Mouse (Mus musculus): ENCODE data around the gene Camk2d. TPM values are rescaled to one million over a fixed set of nuclear protein-coding genes. Genes with fewer than 3 reads are reported as not detected.

The Camk2d gene
- polyA plus RNA-seq, 1 experiment from 2014 or later: 36.6 TPM

- H3K27ac ChIP-seq (ENCODE audit: low read length): no peak overlapping the region
- ATAC-seq: no peak
- no peak for TF ChIP-seq EP300 (IDR thresholded peaks at IDR 0.05)
- no peak for TF ChIP-seq CTCF (IDR thresholded peaks at IDR 0.05)
Observed at GRCm38 (mm10) chr3:126598329-126598676, 2.2 kb downstream of the Camk2d start.

GRCm38 (mm10) chr3:126598881-126599280, 2.8 kb downstream of the Camk2d start:
- Histone ChIP-seq H3K36me3 (ENCODE audit: insufficient read depth, low read length) (no peaks in the 10 kb centered on the region; the same call in 1 of the 2 replicates), H3K4me3 (ENCODE audit: low read depth, low read length) (peak overlapping the region; percentile 84; the same call in 1 of the 2 replicates), H3K27ac (ENCODE audit: low read length) (no peak overlapping the region), H3K9me3 (ENCODE audit: low read length) (no peaks in the 10 kb centered on the region), H3K4me1 (ENCODE audit: insufficient read depth, low read depth, low read length) (no peaks in the 10 kb centered on the region; the same call in 1 of the 2 replicates), H3K9ac (replicated peaks; ENCODE audit: low read depth) (no peak overlapping the region), H3K27me3 (replicated peaks; ENCODE audit: insufficient read depth, low read length) (no peaks in the 10 kb centered on the region), H3K4me2 (replicated peaks; ENCODE audit: low read depth, low read length) (peak overlapping the region; percentile 91; the same call in 1 of the 2 replicates)
- TF ChIP-seq CTCF (IDR thresholded peaks at IDR 0.05): no peak
- TF ChIP-seq EP300 (IDR thresholded peaks at IDR 0.05): no peak
- WGBS: 47% methylated on average over 3 of the region's 3 CpGs
- no peak for DNase-seq (ENCODE audit: low spot score)
- no peak for ATAC-seq

More at GRCm38 (mm10) chr3:126598329-126598676, 2.2 kb downstream of the Camk2d start:
- H3K9ac ChIP-seq (replicated peaks; ENCODE audit: low read depth): peak overlapping the region; percentile 78
- WGBS: 3% methylated on average over 5 of the region's 5 CpGs
- no peaks in the 10 kb centered on the region; the same call in 1 of the 2 replicates for H3K4me1 ChIP-seq (ENCODE audit: insufficient read depth, low read depth, low read length)
- H3K9me3 ChIP-seq (ENCODE audit: low read length): no peaks in the 10 kb centered on the region
- H3K36me3 ChIP-seq (ENCODE audit: insufficient read depth, low read length): no peaks in the 10 kb centered on the region; the same call in 1 of the 2 replicates
- peak; percentile 12 for DNase-seq (ENCODE audit: low spot score)
- H3K4me3 ChIP-seq (ENCODE audit: low read depth, low read length): peak overlapping the region; percentile 84
- no peaks in the 10 kb centered on the region for H3K27me3 ChIP-seq (replicated peaks; ENCODE audit: insufficient read depth, low read length)
- peak overlapping the region; percentile 91 for H3K4me2 ChIP-seq (replicated peaks; ENCODE audit: low read depth, low read length)

- Histone ChIP-seq H3K4me1 (ENCODE audit: insufficient read depth, low read depth, low read length) (no peaks in the 10 kb centered on the region; the same call in 1 of the 2 replicates), H3K4me2 (replicated peaks; ENCODE audit: low read depth, low read length) (no peak overlapping the region), H3K4me3 (ENCODE audit: low read depth, low read length) (no peak overlapping the region), H3K27ac (ENCODE audit: low read length) (no peak overlapping the region), H3K9me3 (ENCODE audit: low read length) (no peaks in the 10 kb centered on the region), H3K27me3 (replicated peaks; ENCODE audit: insufficient read depth, low read length) (no peaks in the 10 kb centered on the region), H3K9ac (replicated peaks; ENCODE audit: low read depth) (no peak overlapping the region), H3K36me3 (ENCODE audit: insufficient read depth, low read length) (no peaks in the 10 kb centered on the region; the same call in 1 of the 2 replicates)
- DNase-seq (ENCODE audit: low spot score) (peak; percentile 9), ATAC-seq (no peak)
- 58% methylated on average over 2 of the region's 2 CpGs for WGBS
- TF ChIP-seq CTCF (IDR thresholded peaks at IDR 0.05): no peak
- TF ChIP-seq EP300 (IDR thresholded peaks at IDR 0.05): no peak
Observed at GRCm38 (mm10) chr3:126599335-126599734, 3.2 kb downstream of the Camk2d start.

- DNase-seq (ENCODE audit: low spot score) (no peak), ATAC-seq (no peak)
- no peak overlapping the region for H3K4me3 ChIP-seq (ENCODE audit: low read depth, low read length)
- H3K27ac ChIP-seq (ENCODE audit: low read length): no peak overlapping the region
- H3K4me1 ChIP-seq (ENCODE audit: insufficient read depth, low read depth, low read length): no peaks in the 10 kb centered on the region; the same call in 1 of the 2 replicates
- H3K9ac ChIP-seq (replicated peaks; ENCODE audit: low read depth): no peak overlapping the region
- H3K4me2 ChIP-seq (replicated peaks; ENCODE audit: low read depth, low read length): no peak overlapping the region
- no peaks in the 10 kb centered on the region for H3K27me3 ChIP-seq (replicated peaks; ENCODE audit: insufficient read depth, low read length)
- H3K36me3 ChIP-seq (ENCODE audit: insufficient read depth, low read length): no peaks in the 10 kb centered on the region; the same call in 1 of the 2 replicates
- TF ChIP-seq EP300 (IDR thresholded peaks at IDR 0.05) (no peak), CTCF (IDR thresholded peaks at IDR 0.05) (no peak)
- no peaks in the 10 kb centered on the region for H3K9me3 ChIP-seq (ENCODE audit: low read length)
- WGBS: 75% methylated on average over 10 of the region's 10 CpGs
Observed at GRCm38 (mm10) chr3:126599936-126600335, 3.8 kb downstream of the Camk2d start.

- Histone ChIP-seq H3K27ac (ENCODE audit: low read length) (no peak overlapping the region), H3K9me3 (ENCODE audit: low read length) (no peaks in the 10 kb centered on the region), H3K4me3 (ENCODE audit: low read depth, low read length) (no peak overlapping the region), H3K4me1 (ENCODE audit: insufficient read depth, low read depth, low read length) (no peaks in the 10 kb centered on the region; the same call in 1 of the 2 replicates), H3K9ac (replicated peaks; ENCODE audit: low read depth) (no peak overlapping the region), H3K36me3 (ENCODE audit: insufficient read depth, low read length) (no peaks in the 10 kb centered on the region; the same call in 1 of the 2 replicates), H3K27me3 (replicated peaks; ENCODE audit: insufficient read depth, low read length) (no peaks in the 10 kb centered on the region), H3K4me2 (replicated peaks; ENCODE audit: low read depth, low read length) (no peak overlapping the region)
- no peak for ATAC-seq
- DNase-seq (ENCODE audit: low spot score): no peak
- 61% methylated on average over 11 of the region's 11 CpGs for WGBS
- TF ChIP-seq CTCF (IDR thresholded peaks at IDR 0.05): no peak
- no peak for TF ChIP-seq EP300 (IDR thresholded peaks at IDR 0.05)
Observed at GRCm38 (mm10) chr3:126602772-126603171, 6.7 kb downstream of the Camk2d start.

- H3K4me1 ChIP-seq (ENCODE audit: insufficient read depth, low read depth, low read length): peaks cover 8% of the 10 kb centered on the region; the same call in 1 of the 2 replicates
- ATAC-seq (no peak), DNase-seq (ENCODE audit: low spot score) (no peak)
- TF ChIP-seq CTCF (IDR thresholded peaks at IDR 0.05) (no peak), EP300 (IDR thresholded peaks at IDR 0.05) (no peak)
- WGBS: 91% methylated on average over 9 of the region's 9 CpGs
- no peaks in the 10 kb centered on the region for H3K9me3 ChIP-seq (ENCODE audit: low read length)
- H3K9ac ChIP-seq (replicated peaks; ENCODE audit: low read depth): no peak overlapping the region
- no peak overlapping the region for H3K4me2 ChIP-seq (replicated peaks; ENCODE audit: low read depth, low read length)
- H3K36me3 ChIP-seq (ENCODE audit: insufficient read depth, low read length): no peaks in the 10 kb centered on the region; the same call in 1 of the 2 replicates
- no peak overlapping the region for H3K27ac ChIP-seq (ENCODE audit: low read length)
- no peaks in the 10 kb centered on the region for H3K27me3 ChIP-seq (replicated peaks; ENCODE audit: insufficient read depth, low read length)
- no peak overlapping the region for H3K4me3 ChIP-seq (ENCODE audit: low read depth, low read length)
Observed at GRCm38 (mm10) chr3:126604656-126605434, 8.7 kb downstream of the Camk2d start.
